Mouse (Mus musculus) WW6 (cell line): ENCODE measurements around the gene Hoxc5.

Source experiments
- DNase-seq: peaks from one replicate; pipeline ENCODE4 v3.0.0-alpha.2; 2013; ENCODE audit warnings: low read depth, low spot score

Hoxc5 gene

DNA sequence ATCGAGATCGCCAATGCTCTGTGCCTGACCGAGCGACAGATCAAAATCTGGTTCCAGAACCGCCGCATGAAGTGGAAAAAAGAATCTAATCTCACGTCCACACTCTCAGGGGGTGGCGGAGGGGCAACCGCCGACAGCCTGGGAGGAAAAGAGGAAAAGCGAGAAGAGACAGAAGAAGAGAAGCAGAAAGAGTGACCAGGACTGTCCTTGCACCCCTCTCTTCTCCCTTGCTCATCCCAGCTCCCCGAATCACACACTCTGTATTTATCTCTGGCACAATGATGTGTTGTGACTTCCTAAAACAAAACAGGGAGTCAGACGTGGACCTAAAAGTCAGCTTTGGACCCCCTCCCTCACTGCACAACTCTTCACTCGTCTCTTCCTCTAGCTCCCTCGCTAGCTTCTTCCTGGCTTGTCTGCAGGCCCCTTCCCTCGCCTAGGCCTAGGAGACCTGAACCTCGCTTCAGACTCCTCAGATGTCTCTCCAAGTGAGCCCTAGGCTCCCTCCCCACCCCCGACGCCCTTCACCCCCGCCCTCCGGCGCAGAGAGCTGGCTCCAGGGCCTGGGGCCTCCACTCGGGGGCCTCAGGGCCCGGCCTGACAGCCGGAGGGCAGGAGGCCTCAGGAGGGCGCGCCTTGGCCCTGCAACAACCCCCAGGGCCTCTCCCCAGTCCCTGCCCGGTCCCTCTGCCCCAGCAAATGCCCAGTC, 43.8 kb downstream of the Hoxc5 start:
- DNase-seq: no peak

- DNase-seq: no peak
Measured at GRCm38 (mm10) chr15:103011928-103012486, 44.8 kb downstream of the Hoxc5 start.

- DNase-seq: no peak
Measured at GRCm38 (mm10) chr15:103013238-103013984, 46.2 kb downstream of the Hoxc5 start.

DNA sequence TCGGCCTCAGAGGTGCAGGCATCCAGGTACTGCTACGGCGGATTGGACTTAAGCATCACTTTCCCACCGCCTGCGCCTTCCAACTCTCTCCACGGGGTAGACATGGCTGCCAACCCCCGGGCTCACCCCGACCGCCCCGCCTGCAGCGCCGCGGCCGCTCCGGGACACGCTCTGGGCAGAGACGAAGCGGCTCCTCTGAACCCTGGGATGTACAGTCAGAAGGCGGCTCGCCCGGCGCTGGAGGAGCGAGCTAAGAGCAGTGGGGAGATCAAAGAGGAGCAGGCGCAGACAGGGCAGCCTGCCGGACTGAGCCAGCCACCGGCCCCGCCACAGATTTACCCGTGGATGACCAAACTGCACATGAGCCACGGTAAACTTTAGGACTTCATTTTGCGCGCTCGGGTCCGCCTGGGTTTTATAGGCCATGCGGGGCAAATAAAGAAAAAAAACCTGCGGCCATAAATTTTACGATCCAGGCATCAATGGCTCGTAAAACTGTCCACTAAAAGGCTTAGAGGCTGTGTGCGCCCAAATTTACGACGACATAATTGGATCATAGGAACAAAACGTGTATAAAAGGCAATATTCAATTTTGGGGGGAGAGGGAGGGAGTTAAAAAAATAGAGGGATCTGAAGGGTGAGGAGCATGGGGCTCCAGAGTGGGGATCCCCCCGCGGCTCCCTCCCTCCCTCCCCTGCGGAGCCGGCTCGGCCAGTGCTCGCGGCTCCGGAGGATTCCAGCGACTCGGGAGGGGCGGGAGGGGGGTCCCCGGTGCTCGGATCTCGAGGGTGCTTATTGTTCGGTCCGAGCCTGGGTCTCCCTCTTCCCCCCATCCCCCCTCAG, 47.1 kb downstream of the Hoxc5 start:
- DNase-seq: no peak

DNA sequence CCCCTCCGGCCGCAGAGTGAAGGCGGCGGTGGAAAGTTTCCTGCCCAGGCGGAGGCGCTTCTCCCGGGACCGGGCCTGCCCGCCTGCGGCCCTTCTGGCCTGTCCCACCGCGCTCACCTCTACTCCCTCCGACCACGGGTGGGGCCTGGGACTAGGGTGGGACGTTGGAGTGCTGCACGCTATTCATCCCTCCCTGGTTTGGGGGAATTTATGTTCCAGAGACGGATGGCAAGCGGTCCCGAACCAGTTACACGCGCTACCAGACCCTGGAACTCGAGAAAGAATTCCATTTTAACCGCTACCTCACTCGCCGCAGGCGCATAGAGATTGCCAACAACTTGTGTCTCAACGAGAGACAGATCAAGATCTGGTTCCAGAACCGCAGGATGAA, 47.8 kb downstream of the Hoxc5 start:
- no peak for DNase-seq

DNA sequence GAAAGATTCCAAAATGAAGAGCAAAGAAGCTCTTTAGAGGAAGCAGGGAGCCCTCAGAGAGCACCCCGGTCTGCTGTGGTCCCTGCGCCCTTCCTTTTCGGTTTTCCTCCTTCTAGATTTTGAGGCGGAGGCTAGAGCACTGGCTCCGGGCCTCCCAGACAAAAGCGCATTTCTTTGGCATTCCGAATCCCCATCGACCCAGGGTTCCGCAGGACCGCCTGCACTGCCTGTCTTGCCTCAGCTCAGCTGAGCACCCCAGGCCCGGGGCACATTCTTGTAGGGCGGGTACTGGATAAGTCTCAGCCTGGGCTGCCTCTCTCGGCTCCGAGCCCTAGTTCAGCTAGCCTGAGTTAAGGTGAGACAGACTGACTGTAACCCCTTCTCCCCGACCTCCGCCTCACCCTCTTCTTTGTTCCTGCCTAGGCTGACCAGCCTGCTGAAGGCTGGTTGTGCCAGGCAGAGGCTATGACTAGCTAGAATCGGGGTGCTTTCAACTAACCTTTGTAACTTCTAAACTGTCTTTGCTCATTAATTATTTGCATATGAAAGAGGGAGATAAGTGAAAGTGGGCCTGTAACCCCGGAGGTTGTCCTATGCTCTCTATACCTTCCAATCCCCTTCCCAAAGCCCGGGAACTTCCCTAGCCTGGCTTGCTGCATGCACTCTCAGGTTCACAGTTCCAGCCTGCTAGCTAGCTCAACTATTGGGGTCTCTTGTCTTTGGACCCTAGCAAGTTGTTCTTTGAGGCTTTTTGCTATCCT, 48.3 kb downstream of the Hoxc5 start:
- no peak for DNase-seq

- no peak for DNase-seq
Measured at GRCm38 (mm10) chr15:103018636-103019035, 51.4 kb downstream of the Hoxc5 start, which contains the start of gene Hoxc4. TSS of gene Hoxc4 (plus strand) at chr15:103018934.

GRCm38 (mm10) chr15:103020899-103021418, 53.7 kb downstream of the Hoxc5 start:
- no peak for DNase-seq

DNA sequence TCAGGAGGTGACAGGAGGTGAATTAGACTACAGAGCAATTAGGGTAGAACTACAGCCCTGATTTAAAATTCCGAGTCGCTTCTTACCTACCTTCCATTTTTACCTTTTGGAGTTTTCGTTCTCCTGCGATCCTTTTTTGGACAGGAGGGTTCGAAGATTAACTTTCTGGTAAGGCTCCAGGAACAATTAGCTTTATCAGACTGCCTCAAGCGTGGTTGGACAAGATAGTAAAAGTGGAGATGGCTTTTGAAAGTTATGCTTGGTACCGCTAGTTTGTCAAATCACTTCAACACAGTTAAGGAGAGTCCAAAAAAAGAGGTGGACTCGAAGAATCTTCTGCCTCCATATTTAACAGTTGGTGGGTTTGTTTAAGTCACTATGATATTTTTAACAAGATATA, 54.3 kb downstream of the Hoxc5 start:
- no peak for DNase-seq

GRCm38 (mm10) chr15:103024131-103024530, 56.9 kb downstream of the Hoxc5 start:
- DNase-seq: no peak

GRCm38 (mm10) chr15:103027266-103028235, 60.3 kb downstream of the Hoxc5 start:
- DNase-seq: no peak

DNA sequence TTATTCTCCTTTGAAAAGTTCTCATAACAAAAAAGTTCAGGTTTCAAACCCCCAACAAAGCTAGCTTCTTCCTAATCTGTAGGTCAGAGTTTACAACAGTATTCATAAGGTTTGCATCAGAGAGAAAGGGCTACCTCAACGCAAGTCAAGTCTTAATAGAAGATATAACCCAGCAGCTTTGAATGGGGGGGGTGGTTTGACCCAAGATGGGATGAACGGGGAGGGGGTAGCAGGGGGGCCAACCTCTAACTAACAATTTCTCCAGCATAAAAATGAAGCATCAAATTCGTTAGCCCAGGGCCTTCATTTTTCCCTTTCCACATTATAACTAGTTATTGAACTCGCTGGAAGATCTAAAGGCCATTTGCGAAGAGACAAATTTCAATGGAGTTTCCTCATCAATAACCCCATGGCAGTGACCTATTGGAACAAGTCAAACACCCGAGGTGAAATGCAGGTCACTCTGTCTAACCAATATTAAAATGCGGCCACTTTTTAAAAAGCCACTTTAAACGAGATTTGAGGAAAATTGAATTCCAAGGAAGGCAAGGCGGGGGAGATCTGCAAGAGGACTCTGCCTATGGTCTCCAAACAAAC, 61.8 kb downstream of the Hoxc5 start:
- no peak for DNase-seq

GRCm38 (mm10) chr15:103030142-103030541, 62.9 kb downstream of the Hoxc5 start:
- no peak for DNase-seq

- DNase-seq: no peak
Measured at GRCm38 (mm10) chr15:103032167-103032566, 64.9 kb downstream of the Hoxc5 start.

DNA sequence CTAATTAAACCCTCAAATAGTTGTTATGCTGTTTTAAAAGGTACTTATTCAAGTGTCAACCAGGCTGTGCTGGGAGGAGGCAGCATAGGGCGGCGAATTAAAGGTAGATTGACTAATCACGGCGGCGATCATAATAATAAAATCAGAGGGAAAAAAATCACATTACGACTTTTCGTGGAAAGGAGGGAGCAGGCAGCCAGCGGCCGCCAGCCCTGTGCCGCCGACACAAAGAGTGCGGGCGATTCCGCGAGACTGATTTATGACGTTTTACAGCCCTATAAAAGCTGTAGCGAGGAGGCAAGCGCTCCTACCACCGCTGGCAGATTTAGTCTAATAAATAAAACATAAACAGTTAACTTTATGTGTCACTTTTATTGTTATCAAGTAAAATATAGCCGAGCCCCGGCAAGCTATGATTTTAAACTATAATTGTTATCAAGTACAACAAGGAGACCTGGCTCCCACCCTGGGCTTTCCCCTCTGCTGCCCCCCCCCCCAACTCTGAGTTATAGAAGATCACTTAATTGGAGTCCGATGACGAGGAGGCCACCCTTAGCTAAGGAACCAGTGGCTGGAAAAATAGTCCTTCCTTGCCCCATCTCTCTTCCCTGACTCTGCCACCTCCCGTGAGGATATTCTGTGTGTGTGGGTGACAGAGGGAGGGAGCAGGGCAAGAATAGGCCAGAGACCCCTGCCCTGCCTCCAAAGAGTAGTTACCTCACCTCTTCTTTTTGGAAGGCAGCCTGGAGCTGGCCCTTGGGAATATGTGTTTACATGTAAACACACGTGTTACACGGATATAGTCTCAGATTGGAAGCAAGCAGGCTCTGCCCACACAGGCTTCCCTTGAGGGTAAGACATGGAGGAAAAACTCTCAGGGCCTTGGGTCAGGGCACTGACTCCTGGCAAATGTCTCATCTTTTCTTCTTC, 65.7 kb downstream of the Hoxc5 start:
- DNase-seq: no peak

GRCm38 (mm10) chr15:103034043-103034806, 67.0 kb downstream of the Hoxc5 start:
- DNase-seq: no peak

- no peak for DNase-seq
Measured at GRCm38 (mm10) chr15:103034807-103035547, 67.7 kb downstream of the Hoxc5 start.
